Mouse (Mus musculus) E14TG2a.4 (cell line): ENCODE data around the gene Slc4a10.

Experiments
- CTCF ChIP-seq: conservative IDR thresholded peaks from 2 replicates; pipeline ENCODE4 v1.5.1; 2014; ENCODE audit warnings: low read length
- NANOG ChIP-seq: IDR thresholded peaks from 2 replicates; pipeline ENCODE4 v1.6.1; 2014; ENCODE audit warnings: borderline replicate concordance, low read length, mixed read lengths
- POU5F1 ChIP-seq: IDR thresholded peaks from 2 replicates; pipeline ENCODE4 v1.6.1; 2014; ENCODE audit warnings: low read length, borderline replicate concordance

- no peak for TF ChIP-seq CTCF
- TF ChIP-seq POU5F1, result no peak
- TF ChIP-seq NANOG, result no peak
Observed at GRCm38 (mm10) chr2:62316930-62317329, 270.7 kb downstream of the Slc4a10 start.
